Mouse (Mus musculus): Measurements from ENCODE around the gene Thsd7b.
"Not testable (repeated sequence)": the region's sequence is repeated elsewhere in the genome, so short reads cannot be mapped to it uniquely, and the experiment has no call there.

Thsd7b gene

DNA sequence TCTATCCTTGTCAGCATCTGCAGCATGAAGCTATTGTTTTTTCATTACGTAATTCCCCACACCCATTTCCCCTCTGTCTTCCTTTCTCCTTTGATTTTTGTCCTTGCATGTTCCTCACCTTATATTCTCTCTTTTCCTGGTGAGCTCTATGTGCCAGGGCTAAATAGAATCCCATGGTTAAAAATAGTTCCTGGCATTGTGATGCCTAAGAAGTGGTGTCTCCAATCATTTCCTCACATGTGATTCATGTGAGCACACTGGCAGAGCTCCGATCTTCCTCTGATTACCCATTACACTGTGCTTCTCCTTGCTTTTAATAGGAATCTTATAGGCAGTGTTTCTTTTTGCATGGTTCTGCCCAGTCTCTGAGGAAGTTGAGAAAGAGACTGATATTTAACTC lies 826.1 kb downstream of the Thsd7b start:
- no peak for DNase-seq (ENCODE audit: low spot score)

DNA sequence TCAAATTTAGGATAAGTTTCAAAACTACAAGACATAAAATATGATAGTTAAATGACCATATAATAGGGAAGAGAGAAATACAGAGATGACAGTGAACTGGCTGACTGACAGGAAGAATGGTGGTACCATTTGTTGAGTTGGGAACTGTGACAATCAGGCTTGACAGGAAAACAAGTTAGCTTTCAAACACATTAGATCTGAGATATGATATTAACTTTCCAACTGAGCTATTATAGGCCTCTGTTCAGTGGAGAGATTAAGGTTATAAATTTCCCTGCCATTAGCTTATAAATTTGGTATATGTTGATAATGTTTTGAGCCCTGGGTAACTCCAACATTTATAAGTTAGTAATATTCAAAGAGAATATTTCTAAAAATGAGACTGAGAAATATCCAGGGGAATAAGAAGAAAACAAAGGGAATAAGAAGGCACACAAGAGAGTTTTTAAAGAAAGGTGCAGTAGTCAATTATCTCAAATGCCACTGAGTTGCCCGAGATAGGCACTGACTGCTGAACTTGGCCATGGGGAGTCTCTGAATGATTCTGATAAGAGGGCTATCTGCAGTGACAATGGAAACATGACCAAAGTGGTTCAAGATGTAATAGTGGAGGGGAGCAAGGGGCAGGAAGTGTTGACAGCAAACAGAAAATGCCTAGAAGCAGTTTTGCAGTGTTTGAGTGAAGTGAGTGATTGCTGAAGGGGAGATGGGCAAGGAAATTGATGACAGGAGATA lies 839.6 kb downstream of the Thsd7b start:
- DNase-seq (ENCODE audit: low spot score): no peak

DNA sequence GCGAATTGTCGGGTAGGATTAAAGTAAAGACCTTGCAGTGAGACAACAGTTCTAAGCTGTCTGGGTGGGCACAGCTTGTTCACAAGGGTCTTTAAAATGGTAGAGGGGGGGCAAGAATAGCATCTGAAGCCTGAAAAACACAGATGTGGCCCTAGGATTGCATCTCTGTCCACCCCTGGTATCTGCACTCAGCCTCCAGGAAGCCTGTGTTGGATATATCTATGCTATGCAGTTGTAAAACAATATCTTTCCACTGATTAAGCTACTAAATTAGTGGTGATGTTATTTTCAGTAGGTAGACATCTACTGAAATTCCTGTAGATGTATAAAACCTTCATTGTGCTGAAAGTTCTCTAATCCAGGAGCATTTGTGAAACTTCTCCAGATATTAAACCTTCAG lies 840.4 kb downstream of the Thsd7b start:
- DNase-seq (ENCODE audit: low spot score): no peak

DNA sequence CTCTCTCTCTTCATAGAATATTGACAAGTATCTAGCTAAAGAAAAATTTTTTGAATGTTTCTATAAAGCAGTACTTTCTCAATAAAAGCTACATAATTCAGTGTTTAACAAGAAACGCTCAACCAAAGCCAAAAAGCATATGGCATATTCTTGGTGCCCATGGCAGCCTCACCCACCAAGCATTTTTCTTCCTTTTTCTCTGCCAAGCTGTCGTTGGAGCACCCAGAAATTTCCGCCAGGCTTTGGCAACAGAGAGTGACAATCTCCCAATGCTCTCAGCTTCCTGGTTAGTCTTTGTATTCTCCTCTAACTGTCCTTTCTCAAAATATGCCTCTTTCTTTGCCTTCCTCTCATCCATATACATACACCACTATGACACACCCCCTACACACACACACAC lies 857.8 kb downstream of the Thsd7b start:
- DNase-seq (ENCODE audit: low spot score): no peak

DNA sequence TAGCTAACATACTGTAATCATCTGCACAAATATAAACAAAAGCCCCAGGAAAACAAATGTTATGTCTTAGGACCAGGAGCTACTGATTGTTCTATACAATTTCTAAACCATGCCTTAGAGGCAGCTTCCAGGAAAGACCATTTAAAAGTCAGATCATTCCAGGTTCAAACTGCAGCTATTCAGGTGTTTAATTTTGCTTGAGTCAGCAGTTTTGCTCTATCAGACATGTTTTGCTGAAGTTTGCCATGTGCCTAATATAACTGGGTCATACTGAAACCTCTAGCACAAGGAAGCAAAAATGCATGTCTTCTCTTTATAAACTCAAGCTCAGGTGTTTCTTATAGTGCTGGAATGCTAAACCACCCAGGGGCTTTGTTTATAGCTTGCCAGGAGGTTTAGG lies 893.1 kb downstream of the Thsd7b start:
- no peak for DNase-seq (ENCODE audit: low spot score)

DNA sequence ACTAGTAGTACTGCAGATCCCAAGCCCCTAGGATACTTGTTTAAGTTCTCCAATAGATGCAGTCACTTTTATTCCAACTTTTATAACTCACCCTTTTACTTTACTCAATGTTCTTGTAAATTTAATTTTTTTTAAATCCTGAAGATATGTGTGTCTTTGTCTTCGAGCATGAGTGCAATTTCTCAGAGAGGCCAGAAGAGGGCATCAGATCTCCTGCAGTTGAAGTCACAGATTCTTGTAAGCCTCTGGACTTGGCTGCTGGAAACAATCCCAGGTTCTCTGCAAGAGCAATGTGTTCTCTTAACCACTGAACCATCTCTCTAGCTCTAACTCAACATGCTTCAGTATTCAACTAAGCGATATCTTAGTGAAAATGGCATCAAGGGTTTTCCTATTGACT lies 894.2 kb downstream of the Thsd7b start:
- DNase-seq (ENCODE audit: low spot score): no peak

DNA sequence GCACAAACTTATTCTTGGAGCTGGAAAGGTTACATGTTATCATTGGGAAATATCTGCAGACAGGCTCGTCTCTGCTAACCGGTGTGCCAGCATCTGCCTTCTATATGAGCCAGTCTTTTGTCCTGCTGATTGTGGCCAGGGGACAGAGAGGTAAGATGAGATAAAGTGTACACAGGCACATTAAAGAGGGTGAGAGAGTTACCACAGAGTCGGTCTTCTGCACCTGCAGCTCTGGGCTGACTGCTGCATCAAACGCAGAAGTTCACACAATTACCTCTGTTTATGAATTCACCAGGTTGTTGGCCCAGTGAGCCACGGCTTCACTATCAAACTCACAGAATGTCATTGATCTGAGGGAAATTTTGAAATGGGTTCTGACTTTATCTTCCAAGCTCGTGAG lies 896.8 kb downstream of the Thsd7b start:
- DNase-seq (ENCODE audit: low spot score): no peak

DNA sequence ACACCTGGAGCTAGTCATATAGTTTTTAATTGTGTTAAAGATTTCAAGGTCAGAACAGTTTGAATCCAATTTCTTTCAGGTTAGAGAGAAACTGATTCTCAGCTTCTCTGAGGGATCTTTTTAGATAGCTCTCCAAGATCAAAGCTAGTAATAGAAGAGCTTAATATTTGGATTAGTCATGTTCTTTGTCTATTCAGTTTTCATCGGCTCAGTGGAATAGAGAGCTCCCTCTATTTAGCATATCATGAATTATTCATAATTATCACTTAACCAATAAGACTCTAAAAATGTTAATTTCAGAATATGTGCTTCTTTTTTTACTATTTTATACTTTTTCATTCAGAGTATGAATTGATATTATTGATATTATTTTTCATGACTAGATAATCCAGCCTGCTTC lies 897.2 kb downstream of the Thsd7b start:
- no peak for DNase-seq (ENCODE audit: low spot score)

DNA sequence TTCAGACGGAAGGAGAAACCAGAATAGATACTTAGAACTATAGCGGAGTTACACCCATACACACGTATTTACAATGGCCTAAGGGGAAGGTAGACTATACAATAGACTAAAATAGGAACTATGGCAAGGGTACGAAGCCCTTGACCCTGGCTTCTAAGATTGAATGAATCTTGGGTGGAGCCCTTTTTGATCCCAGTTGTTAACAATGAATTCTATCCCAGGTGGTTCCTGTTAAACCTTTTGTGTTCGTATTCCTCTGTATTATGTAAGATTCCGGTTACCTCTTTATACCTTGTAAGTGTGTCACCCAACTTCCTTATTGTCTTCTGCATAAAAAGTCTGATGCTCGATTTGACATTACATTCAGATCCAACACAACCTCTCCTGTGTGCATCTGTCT lies 913.7 kb downstream of the Thsd7b start:
- not testable (repeated sequence) for DNase-seq (ENCODE audit: low spot score)

DNA sequence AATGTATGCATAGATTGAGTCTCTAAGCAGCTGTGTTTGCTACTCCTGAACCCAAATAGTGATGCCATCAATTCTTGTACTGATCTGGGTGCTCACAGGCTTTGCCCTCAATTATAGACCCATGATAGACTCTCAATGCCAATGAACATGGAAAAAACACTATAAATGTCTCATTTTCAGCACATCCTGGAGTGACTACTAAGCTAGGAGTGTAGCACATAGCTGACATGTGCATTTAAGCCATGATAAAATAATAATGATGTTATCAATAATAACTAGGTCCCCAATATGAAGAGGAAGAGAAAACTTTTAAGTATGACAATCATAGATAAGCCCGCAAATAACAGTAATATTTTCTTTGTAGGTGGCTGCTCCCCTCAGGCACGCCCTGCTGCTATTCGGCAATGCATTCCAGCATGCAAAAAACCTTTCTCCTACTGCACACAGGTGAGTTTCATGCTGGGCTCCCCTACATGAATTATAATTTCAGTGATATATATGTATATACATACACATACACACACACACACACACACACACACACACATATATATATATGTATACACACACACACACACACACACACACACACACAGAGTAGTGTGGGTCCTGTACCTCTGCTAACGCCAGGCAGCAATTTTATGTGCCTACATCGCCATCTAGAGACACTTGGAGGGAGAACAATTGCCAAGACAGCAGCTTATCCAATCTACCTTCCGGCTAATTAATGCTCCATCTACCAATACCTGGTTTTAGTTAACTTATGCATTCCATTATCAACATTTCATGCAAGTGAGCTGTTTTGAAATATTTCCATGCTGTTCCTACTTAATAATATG lies 919.3 kb downstream of the Thsd7b start:
- DNase-seq (ENCODE audit: low spot score): no peak

DNA sequence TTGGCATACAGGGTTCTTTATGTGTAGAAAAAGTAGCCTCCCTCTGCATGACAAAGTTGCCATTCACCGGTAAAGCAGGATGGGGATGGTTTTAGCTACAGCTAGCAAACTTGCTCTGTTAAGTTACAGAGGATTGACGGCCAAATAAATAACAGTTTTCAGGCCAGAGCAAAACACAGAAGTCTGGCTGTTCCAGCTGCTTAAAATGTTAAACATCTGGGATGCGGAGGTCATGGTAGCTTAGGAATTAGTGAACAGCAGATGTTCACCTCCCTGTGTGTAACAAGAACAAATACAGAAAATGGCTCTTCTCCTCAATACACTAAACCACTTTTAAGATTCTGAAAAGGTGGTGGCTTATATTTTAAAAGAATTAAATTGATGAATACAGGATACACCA lies 944.3 kb downstream of the Thsd7b start:
- no peak for DNase-seq (ENCODE audit: low spot score)

DNA sequence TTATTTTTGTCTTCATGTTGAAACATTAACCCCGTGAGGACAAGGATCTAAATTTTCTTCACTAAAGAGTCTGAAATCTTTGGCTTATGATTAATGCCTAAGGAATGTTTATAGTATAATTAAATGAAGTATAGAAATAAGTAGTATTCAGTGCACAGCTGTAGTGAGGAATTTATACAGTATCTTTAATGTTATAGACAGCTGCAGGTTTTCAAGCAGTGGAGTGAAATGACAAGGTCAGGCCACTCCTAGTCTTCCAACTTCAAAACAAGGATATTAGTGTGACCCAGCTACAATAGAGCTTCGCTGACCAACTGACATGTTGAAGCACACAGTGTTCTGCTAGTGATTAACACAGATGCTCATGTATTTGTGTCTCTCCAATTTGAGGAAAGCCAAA lies 949.8 kb downstream of the Thsd7b start:
- no peak for DNase-seq (ENCODE audit: low spot score)

DNA sequence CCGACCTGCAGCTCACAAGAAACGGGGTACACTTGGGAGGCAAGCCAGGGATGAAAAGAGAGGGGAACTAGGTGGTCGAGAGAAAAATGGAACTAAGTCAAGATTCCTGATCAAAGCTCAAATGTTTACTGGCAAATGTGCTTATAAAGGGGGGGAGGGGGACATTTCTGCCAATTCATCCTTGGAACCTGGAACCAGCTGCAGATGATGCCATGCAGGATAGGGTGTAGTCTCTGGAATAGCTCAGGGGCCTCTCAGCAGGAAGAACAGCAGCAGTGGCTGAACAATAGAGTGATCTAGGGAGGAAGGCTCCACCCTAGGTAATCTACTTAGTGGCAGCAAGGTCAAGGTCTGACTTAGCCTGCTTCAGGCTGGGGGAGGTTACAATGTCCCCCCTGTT lies 972.5 kb downstream of the Thsd7b start:
- DNase-seq (ENCODE audit: low spot score): no peak

DNA sequence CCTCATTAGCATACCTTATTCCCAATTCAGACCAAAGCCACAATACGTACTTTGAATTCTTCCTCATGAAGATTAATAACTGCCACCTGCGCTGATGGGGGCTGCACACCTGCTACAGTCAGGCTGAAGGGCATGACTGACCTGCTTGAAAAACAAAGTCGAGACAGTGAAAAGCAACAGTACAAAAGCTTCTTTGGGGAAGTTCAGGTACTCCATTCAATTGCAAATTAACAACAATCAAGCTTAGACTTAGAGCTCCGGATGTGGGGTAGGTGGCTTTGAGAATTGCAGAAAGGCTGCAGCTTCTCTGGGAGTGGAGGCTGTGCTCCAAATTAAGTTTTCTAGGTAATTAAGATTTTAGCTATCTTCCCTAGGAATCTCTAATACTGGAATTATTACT lies 973.2 kb downstream of the Thsd7b start:
- DNase-seq (ENCODE audit: low spot score): not testable (repeated sequence)

DNA sequence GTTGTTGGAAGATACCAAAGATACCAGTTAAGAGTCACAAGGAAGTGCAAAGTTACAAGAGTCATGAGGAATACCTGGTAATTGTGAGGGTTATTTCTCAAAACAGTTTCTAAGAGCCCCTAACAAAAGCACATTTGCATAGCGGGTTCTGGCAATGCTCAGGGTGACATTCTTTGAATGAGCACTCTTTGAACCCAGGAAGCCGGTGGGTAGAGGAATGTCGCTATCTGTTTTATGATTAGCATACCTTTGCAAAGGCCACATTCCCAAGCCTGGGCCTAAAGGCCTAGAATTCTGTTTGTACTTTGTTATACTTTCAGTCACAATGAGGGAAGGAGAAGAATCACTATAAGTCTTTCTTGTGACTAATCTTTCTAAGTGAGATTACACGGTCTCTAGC lies 973.8 kb downstream of the Thsd7b start:
- DNase-seq (ENCODE audit: low spot score): not testable (repeated sequence)

DNA sequence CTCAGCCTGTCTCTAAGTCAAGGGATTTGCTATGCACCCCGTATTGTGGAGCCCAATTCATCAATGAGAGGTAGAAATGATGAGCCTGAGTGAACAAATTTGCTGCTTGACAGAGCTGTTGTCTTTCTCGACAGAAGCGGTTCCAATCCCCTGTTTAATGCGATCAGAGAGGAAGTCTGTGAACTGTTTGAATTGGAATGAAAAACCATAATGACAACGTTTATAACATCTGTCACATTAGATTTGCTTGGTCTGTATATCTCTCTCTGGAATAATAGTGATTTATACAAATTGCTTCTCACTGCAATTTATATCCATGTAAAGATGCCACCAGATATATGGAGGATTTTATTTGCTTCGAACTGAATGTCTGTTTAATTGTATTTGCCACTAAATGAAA lies 988.9 kb downstream of the Thsd7b start:
- no peak for DNase-seq (ENCODE audit: low spot score)
